Mouse (Mus musculus): Measurements from ENCODE around the gene Hormad2. TPM values are rescaled to one million over a fixed set of nuclear protein-coding genes. Genes with fewer than 3 reads are reported as not detected.

The Hormad2 gene
- total RNA-seq, 1 experiment from 2014 or later: 1.5 TPM

GRCm38 (mm10) chr11:4308514-4309450, 132.1 kb downstream of the Hormad2 start:
- no peak for ATAC-seq (replicated peaks; ENCODE audit: low read depth, poor library complexity, severe bottlenecking)

- ATAC-seq (replicated peaks; ENCODE audit: low read depth, poor library complexity, severe bottlenecking): no peak
Observed at GRCm38 (mm10) chr11:4308060-4308513, 132.8 kb downstream of the Hormad2 start.

GRCm38 (mm10) chr11:4306086-4306485, 134.8 kb downstream of the Hormad2 start:
- no peak for ATAC-seq (replicated peaks; ENCODE audit: low read depth, poor library complexity, severe bottlenecking)

- no peak for ATAC-seq (replicated peaks; ENCODE audit: low read depth, poor library complexity, severe bottlenecking)
Observed at GRCm38 (mm10) chr11:4305090-4305489, 135.8 kb downstream of the Hormad2 start.

GRCm38 (mm10) chr11:4304203-4304602, 136.7 kb downstream of the Hormad2 start:
- no peak for ATAC-seq (replicated peaks; ENCODE audit: low read depth, poor library complexity, severe bottlenecking)

- ATAC-seq (replicated peaks; ENCODE audit: low read depth, poor library complexity, severe bottlenecking): no peak
Observed at GRCm38 (mm10) chr11:4303033-4303432, 137.9 kb downstream of the Hormad2 start.

- no peak for ATAC-seq (replicated peaks; ENCODE audit: low read depth, poor library complexity, severe bottlenecking)
Observed at GRCm38 (mm10) chr11:4302363-4302913, 138.5 kb downstream of the Hormad2 start.

GRCm38 (mm10) chr11:4300683-4301082, 140.2 kb downstream of the Hormad2 start:
- ATAC-seq (replicated peaks; ENCODE audit: low read depth, poor library complexity, severe bottlenecking): no peak

GRCm38 (mm10) chr11:4299735-4300474, 141.0 kb downstream of the Hormad2 start:
- no peak for ATAC-seq (replicated peaks; ENCODE audit: low read depth, poor library complexity, severe bottlenecking)

GRCm38 (mm10) chr11:4299191-4299590, 141.7 kb downstream of the Hormad2 start:
- no peak for ATAC-seq (replicated peaks; ENCODE audit: low read depth, poor library complexity, severe bottlenecking)

GRCm38 (mm10) chr11:4298615-4299014, 142.3 kb downstream of the Hormad2 start:
- ATAC-seq (replicated peaks; ENCODE audit: low read depth, poor library complexity, severe bottlenecking): no peak

- peak; percentile 46; the same call in 1 of the 2 replicates for ATAC-seq (replicated peaks; ENCODE audit: low read depth, poor library complexity, severe bottlenecking)
Observed at GRCm38 (mm10) chr11:4297753-4298152, 143.2 kb downstream of the Hormad2 start.

GRCm38 (mm10) chr11:4296610-4297275, 144.2 kb downstream of the Hormad2 start:
- peak; percentile 17 for ATAC-seq (replicated peaks; ENCODE audit: low read depth, poor library complexity, severe bottlenecking)

Other genes with a start within 250 kb of the Hormad2 start
- gene Castor1, start 222.9 kb downstream of the Hormad2 start, total RNA-seq (2017): 0.50 and 4.6 TPM in 2 replicates
- 15.7 and 16.1 TPM in 2 replicates for gene Osm, start 204.7 kb downstream of the Hormad2 start, total RNA-seq (2017)
- gene Lif, start 183.5 kb downstream of the Hormad2 start, total RNA-seq (2017): 0.63 and 1.1 TPM in 2 replicates
- 42.0 and 47.0 TPM in 2 replicates for gene Mtmr3, start 153.8 kb upstream of the Hormad2 start, total RNA-seq (2017)
- gene Gm11032, start 179.0 kb upstream of the Hormad2 start, total RNA-seq (2017): not detected in 2 replicates
- 18.8 and 22.0 TPM in 2 replicates for gene Ascc2, start 196.6 kb upstream of the Hormad2 start, total RNA-seq (2017)